Mouse (Mus musculus) neutrophil, adult 83 days (primary cell): ENCODE data around the gene Hmgxb4. TPM values are rescaled to one million over a fixed set of nuclear protein-coding genes. Genes with fewer than 3 reads are reported as not detected.

Source experiments
- total RNA-seq, 2 experiments: library from RNA; stranded (reverse); gene quantifications; one replicate each; pipeline ENCODE4 v1.2.4; 2023

The Hmgxb4 gene
- total RNA-seq = 10 to 100 TPM; 28.1 to 37.8 TPM

DNA sequence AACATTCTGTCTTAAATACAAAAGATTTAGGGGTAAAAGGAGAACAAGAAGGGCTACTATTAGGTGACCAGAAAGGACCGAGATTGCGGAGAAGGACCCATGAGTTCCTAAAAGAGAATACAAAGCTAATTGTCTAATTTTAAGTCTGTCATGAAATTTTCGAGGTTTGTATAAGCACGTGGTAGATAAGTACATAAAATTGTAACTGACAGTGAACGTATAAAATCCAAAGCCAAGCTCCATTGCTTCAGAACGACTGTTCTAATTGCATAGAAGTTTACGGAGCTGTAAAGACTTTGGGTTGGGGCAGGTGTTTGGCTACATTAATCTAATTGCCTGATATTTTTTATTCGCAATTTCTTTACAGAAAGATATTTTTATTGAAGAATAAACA lies at the start of gene Hmgxb4:
Hmgxb4 (plus strand) TSS at position 276 of the 394 bp plus-strand sequence.

DNA sequence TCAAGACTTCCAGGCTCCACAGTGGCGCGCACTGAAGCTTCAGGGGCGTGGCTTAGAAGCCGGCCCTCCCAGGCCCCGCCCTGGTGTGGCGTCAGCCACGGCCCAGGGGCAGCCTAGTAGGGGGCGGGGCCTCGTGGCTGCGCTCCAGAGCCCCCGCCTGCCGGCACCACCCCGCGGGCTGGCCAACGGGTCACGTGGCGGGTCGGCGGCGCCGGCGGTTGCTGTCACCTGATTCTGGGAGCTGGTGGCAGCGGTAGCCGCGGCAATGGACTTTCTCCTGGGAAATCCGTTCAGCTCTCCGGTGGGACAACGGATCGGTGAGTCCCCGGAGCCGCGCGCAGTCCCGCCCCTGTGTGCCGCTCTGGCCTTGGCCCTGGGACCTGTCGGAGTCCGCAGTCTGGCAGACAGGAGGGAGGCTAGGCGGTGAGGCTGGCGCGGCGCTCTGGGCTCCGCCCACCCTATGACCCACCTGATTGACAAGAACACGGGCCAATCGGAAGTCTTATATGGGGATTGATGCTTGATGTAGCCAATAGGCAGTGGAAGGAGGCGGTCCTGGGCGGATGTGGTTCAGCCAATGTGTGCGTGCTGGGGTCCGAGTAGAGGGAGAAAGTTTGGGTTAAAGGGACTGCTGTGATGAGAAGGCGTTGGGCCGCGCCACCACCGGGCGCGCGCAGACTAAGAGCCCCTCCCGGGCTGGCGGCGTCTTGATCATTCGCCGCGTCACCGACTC lies 40.5 kb downstream of the Hmgxb4 start, which contains the start of gene Tom1:
Tom1 (plus strand) TSS at position 195 of the 733 bp plus-strand sequence.

Other genes starting within 250 kb of the Hmgxb4 start
- not detected for gene Isx, start 120.2 kb upstream of the Hmgxb4 start, total RNA-seq
- 10 to 100 TPM; 46.7 to 55.7 TPM for gene Tom1, start 40.3 kb downstream of the Hmgxb4 start, total RNA-seq
- 10 to 100 TPM; 55.9 to 63.1 TPM for gene Hmox1, start 100.3 kb downstream of the Hmgxb4 start, total RNA-seq
- 100 to 1,000 TPM; 122 to 131 TPM for gene Mcm5, start 116.2 kb downstream of the Hmgxb4 start, total RNA-seq
- not detected for gene Rasd2, start 220.6 kb downstream of the Hmgxb4 start, total RNA-seq